Mouse (Mus musculus) E14TG2a.4 (cell line): ENCODE results near the gene Tmem206.

Source experiments
- CTCF ChIP-seq: conservative IDR thresholded peaks from 2 replicates; pipeline ENCODE4 v1.5.1; 2014; ENCODE audit warnings: low read length
- NANOG ChIP-seq: IDR thresholded peaks from 2 replicates; pipeline ENCODE4 v1.6.1; 2014; ENCODE audit warnings: borderline replicate concordance, low read length, mixed read lengths

DNA sequence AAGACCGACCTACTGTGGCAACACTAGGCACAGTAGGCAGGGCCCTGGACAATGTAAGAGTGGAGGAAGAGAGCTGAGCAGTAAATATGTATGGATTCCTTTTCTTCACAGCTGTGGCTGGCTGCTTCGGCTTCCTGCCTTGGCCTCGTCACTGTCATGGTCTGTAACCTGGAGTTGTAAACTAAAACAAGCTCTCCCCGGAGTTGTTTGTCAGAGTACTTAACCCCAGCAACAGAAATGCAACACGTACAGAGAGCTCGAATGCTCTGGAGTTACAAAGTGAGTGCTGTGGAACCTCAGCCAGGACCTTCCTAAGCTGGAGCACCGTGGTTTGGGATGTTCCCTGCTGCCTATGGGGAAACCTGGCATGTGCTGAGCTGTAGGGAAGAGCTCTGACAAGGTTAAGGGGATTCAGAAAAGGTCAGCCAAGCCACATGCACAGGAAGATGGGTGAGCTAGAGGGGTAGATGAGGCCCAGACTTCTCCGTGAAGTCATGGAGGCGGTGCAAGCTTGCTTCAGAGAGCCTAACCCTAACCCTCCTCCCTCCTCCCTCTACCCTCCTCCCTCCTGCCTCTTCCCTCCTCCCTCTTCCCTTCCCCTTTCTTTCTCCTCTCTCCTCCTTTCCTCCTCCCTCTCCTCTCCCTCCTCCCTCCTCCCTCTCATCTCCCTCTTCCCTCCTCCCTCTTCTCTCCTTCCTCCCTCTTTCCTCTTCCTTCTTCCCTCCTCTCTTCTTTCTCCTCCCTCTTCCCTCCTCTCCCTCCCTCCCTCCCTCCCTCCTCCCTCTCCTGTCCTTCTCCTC, 31.5 kb upstream of the Tmem206 start:
- TF ChIP-seq CTCF (no peak), NANOG (no peak)
